Mouse (Mus musculus): ENCODE results near the gene Cldn20. TPM values are rescaled to one million over a fixed set of nuclear protein-coding genes. Genes with fewer than 3 reads are reported as not detected.

The Cldn20 gene
- polyA plus RNA-seq, 1 experiment from 2014 or later: not detected

DNA sequence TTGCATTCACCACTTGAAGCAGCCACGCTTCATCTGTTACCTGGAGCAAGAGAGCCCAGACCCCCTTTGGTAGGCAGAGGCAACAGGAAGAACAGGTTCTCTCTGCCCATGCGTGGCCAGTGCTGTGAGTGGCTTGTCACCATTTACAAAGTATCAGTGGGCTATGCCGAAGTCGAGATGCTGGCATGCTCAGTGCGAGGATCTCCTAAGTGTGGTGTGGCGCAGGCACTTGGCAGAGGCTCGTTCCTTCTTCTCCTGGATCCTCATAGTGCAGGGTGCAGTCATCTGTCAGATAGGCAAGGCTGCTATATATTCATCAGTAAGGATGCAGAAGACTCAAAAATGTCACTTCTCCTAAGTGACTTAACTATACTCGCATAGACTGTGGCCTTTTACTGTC, 32.9 kb upstream of the Cldn20 start:
- no peak overlapping the region for H3K4me2 ChIP-seq (replicated peaks)
- H3K27ac ChIP-seq (replicated peaks): no peak overlapping the region
- H3K27me3 ChIP-seq: no peaks in the 10 kb centered on the region
- no peak for ATAC-seq (ENCODE audit: low FRiP score, low read depth)
- H3K9me3 ChIP-seq: no peaks in the 10 kb centered on the region
- H3K4me3 ChIP-seq: no peak overlapping the region
- WGBS: 96% methylated on average over 8 of the region's 8 CpGs
- H3K9ac ChIP-seq (replicated peaks): no peak overlapping the region
- no peaks in the 10 kb centered on the region for H3K4me1 ChIP-seq
- no peaks in the 10 kb centered on the region for H3K36me3 ChIP-seq

- Histone ChIP-seq H3K27me3 (no peaks in the 10 kb centered on the region), H3K9me3 (no peaks in the 10 kb centered on the region), H3K9ac (replicated peaks) (no peak overlapping the region), H3K4me2 (replicated peaks) (no peak overlapping the region), H3K36me3 (no peaks in the 10 kb centered on the region), H3K27ac (replicated peaks) (no peak overlapping the region), H3K4me1 (no peaks in the 10 kb centered on the region), H3K4me3 (no peak overlapping the region)
- ATAC-seq (ENCODE audit: low FRiP score, low read depth): no peak
- 94% methylated on average over 6 of the region's 6 CpGs for WGBS
Observed at GRCm38 (mm10) chr17:3500076-3500475, 32.3 kb upstream of the Cldn20 start.

DNA sequence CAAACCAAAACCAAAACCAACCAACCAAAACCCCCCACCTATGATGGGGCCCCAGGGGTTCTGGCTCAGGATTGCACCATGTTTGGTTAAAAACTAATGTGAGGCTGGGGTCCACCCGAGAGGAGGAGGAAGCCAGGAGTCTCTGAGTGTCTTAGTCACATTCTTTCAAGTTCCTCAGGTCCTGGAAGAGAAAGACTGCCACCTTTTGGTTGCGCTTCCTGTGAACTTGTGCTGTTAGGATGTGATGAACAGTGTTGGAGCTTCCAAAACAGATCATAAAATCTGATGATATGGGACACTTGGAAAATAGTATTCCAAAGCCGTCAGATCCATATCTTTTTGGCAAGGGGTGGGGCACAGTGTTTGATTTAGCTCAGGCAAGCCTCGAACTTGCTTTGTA, 31.4 kb upstream of the Cldn20 start:
- H3K27me3 ChIP-seq: no peaks in the 10 kb centered on the region
- no peaks in the 10 kb centered on the region for H3K36me3 ChIP-seq
- no peak for ATAC-seq (ENCODE audit: low FRiP score, low read depth)
- no peak overlapping the region for H3K4me2 ChIP-seq (replicated peaks)
- H3K27ac ChIP-seq (replicated peaks): no peak overlapping the region
- WGBS: 82% methylated on average over 4 of the region's 4 CpGs
- no peak overlapping the region for H3K9ac ChIP-seq (replicated peaks)
- no peaks in the 10 kb centered on the region for H3K4me1 ChIP-seq
- no peak overlapping the region for H3K4me3 ChIP-seq
- no peaks in the 10 kb centered on the region for H3K9me3 ChIP-seq

DNA sequence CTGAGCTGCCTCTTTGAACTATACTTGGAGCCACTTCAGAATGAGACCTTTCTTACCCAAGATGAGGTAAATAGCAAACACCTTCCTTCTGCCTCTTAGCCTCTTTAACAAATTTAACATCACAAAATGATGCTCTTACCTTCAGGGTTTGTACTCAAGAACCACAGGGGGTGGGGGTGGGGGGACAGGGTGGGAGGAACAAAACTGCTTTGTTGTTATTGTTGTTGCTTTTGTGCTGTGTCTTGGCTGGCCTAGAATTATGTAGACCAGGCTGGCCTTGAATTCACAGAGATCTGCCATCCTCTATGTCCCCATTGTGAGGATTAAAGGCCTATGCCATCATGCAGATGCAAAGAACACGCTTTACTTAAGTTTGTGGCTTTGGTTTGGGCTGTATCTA, 26.6 kb upstream of the Cldn20 start:
- Histone ChIP-seq H3K36me3 (no peaks in the 10 kb centered on the region), H3K4me2 (replicated peaks) (no peak overlapping the region), H3K9me3 (no peaks in the 10 kb centered on the region), H3K27ac (replicated peaks) (no peak overlapping the region), H3K4me3 (no peak overlapping the region), H3K9ac (replicated peaks) (no peak overlapping the region), H3K4me1 (no peaks in the 10 kb centered on the region), H3K27me3 (no peaks in the 10 kb centered on the region)
- ATAC-seq (ENCODE audit: low FRiP score, low read depth): no peak
- 61% methylated on average over 1 of the region's 1 CpGs for WGBS

DNA sequence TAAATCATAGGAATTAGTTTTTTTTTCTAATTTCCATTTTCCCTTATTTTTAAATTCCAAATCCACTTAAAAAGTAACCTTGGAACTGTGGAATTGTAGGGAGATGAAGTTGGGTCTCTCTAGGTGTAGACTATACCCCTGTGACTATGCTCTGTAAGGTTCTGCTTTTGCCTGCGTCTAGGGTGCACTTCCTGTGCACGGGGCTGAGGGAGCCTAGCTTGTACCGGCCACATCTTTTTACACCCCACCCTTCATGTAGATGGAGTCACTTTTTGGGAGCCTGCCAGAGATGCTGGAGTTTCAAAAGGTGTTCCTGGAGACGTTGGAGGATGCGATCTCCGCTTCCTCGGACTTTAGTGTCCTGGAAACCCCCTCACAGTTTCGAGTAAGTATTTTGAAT, 25.8 kb upstream of the Cldn20 start:
- H3K4me2 ChIP-seq (replicated peaks): no peak overlapping the region
- H3K27ac ChIP-seq (replicated peaks): no peak overlapping the region
- H3K27me3 ChIP-seq: no peaks in the 10 kb centered on the region
- H3K9me3 ChIP-seq: no peaks in the 10 kb centered on the region
- 90% methylated on average over 8 of the region's 8 CpGs for whole genome bisulfite sequencing
- no peak overlapping the region for H3K4me3 ChIP-seq
- H3K36me3 ChIP-seq: no peaks in the 10 kb centered on the region
- ATAC-seq (ENCODE audit: low FRiP score, low read depth): no peak
- no peak overlapping the region for H3K9ac ChIP-seq (replicated peaks)
- no peaks in the 10 kb centered on the region for H3K4me1 ChIP-seq

GRCm38 (mm10) chr17:3509841-3510240, 22.5 kb upstream of the Cldn20 start:
- Histone ChIP-seq H3K4me3 (no peak overlapping the region), H3K9me3 (no peaks in the 10 kb centered on the region), H3K27me3 (no peaks in the 10 kb centered on the region), H3K4me2 (replicated peaks) (no peak overlapping the region), H3K4me1 (no peaks in the 10 kb centered on the region), H3K9ac (replicated peaks) (no peak overlapping the region), H3K36me3 (no peaks in the 10 kb centered on the region), H3K27ac (replicated peaks) (no peak overlapping the region)
- ATAC-seq (ENCODE audit: low FRiP score, low read depth): peak; percentile 79
- 13% methylated on average over 1 of the region's 1 CpGs for WGBS

DNA sequence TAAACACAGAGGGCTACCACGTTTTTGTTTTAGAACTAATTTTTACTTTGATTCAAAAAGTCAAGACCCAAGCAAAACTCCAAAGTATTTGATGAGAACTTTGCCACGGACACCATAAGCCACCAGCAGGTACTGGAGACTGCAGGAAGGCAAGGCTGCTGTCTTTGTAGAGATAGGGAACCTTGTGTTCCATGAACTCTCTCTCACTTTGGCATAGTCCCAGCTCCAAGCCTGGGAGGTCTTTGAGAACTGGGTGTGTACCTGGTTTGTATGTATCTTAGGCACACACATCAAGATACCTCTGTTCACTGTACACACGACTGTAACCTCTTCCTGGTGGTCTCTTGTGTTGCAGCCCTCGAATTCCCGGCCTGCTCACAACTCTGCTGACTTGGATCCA, 18.0 kb upstream of the Cldn20 start:
- ATAC-seq (ENCODE audit: low FRiP score, low read depth): no peak
- 0 out of 2 replicates have a peak, but pooled peaks cover 5% of the 10 kb centered on the region for H3K36me3 ChIP-seq
- no peaks in the 10 kb centered on the region for H3K27me3 ChIP-seq
- H3K9ac ChIP-seq (replicated peaks): no peak overlapping the region
- H3K4me2 ChIP-seq (replicated peaks): no peak overlapping the region
- no peak overlapping the region for H3K4me3 ChIP-seq
- 92% methylated on average over 5 of the region's 5 CpGs for WGBS
- H3K27ac ChIP-seq (replicated peaks): no peak overlapping the region
- H3K9me3 ChIP-seq: no peaks in the 10 kb centered on the region
- H3K4me1 ChIP-seq: no peaks in the 10 kb centered on the region

- 91% methylated on average over 8 of the region's 8 CpGs for WGBS
- no peak for ATAC-seq (ENCODE audit: low FRiP score, low read depth)
- no peak overlapping the region for H3K27ac ChIP-seq (replicated peaks)
- no peaks in the 10 kb centered on the region for H3K4me1 ChIP-seq
- no peak overlapping the region for H3K4me2 ChIP-seq (replicated peaks)
- no peaks in the 10 kb centered on the region for H3K9me3 ChIP-seq
- no peak overlapping the region for H3K9ac ChIP-seq (replicated peaks)
- H3K36me3 ChIP-seq: 0 out of 2 replicates have a peak, but pooled peaks cover 5% of the 10 kb centered on the region
- no peaks in the 10 kb centered on the region for H3K27me3 ChIP-seq
- H3K4me3 ChIP-seq: no peak overlapping the region
Observed at GRCm38 (mm10) chr17:3515851-3516250, 16.5 kb upstream of the Cldn20 start.

DNA sequence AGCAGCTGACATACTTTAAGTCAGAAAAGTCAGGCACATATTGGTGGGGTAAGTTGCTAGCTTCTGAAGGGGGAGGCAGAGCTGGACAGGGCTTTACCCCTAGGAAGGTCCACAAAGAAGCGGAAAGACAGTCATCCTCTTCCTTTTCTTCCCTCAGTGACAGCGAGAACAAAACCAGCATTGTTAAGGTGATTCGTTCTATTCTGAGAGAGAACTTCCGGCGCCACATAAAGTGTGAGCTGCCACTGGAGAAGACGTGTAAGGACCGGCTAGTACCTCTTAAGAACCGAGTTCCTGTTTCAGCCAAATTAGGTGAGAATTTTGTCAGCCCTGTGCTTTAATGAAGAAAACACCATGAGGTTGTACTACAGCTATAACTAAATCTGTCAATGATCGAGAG, 15.9 kb upstream of the Cldn20 start:
- H3K36me3 ChIP-seq: 0 out of 2 replicates have a peak, but pooled peaks cover 5% of the 10 kb centered on the region
- ATAC-seq (ENCODE audit: low FRiP score, low read depth): no peak
- no peak overlapping the region for H3K9ac ChIP-seq (replicated peaks)
- H3K27me3 ChIP-seq: no peaks in the 10 kb centered on the region
- H3K9me3 ChIP-seq: no peaks in the 10 kb centered on the region
- 36% methylated on average over 9 of the region's 9 CpGs for WGBS
- no peak overlapping the region for H3K4me3 ChIP-seq
- H3K27ac ChIP-seq (replicated peaks): no peak overlapping the region
- no peak overlapping the region for H3K4me2 ChIP-seq (replicated peaks)
- no peaks in the 10 kb centered on the region for H3K4me1 ChIP-seq

GRCm38 (mm10) chr17:3520344-3520743, 12.0 kb upstream of the Cldn20 start:
- 93% methylated on average over 5 of the region's 5 CpGs for WGBS
- no peaks in the 10 kb centered on the region for H3K4me1 ChIP-seq
- ATAC-seq (ENCODE audit: low FRiP score, low read depth): no peak

DNA sequence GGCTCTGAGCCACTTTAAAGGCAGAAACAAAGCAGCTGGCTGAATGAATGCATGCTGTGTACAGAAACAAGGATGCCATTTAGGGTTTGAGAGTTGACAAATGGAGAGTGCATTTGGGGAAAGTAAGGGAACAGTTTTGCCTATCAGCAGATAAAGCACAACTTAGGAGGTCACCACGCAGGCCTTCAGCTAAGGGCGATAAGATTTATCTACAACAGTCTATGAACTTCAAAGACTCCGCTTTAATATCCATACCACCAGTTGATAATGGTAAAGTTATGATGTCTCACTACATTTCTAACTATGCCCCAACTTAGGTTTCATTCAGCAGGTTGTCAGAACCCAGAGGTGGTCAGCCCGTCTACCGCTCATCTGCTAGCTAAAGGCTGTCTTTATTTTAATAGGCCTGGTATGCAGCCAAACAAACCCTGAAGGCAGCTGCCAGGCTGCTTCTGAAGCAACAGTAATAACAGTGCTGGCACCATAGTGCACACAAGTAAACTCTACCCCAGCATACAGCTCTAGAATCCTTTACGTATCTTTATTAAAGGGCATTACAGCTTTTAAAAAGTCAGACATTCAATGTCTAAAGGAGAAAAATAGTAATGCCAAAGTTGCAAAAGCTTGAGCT, 4.4 kb upstream of the Cldn20 start:
- ATAC-seq (ENCODE audit: low FRiP score, low read depth): no peak
- WGBS: 90% methylated on average over 6 of the region's 6 CpGs
- Histone ChIP-seq H3K27ac (replicated peaks) (no peak overlapping the region), H3K9ac (replicated peaks) (no peak overlapping the region), H3K4me1 (no peaks in the 10 kb centered on the region), H3K9me3 (no peaks in the 10 kb centered on the region), H3K36me3 (no peaks in the 10 kb centered on the region), H3K4me2 (replicated peaks) (no peak overlapping the region), H3K27me3 (no peaks in the 10 kb centered on the region), H3K4me3 (no peak overlapping the region)

More at GRCm38 (mm10) chr17:3520344-3520743, 12.0 kb upstream of the Cldn20 start:
- H3K4me3 ChIP-seq: no peak overlapping the region
- no peak overlapping the region for H3K9ac ChIP-seq (replicated peaks)
- 0 out of 2 replicates have a peak, but pooled peaks cover 5% of the 10 kb centered on the region for H3K36me3 ChIP-seq
- no peaks in the 10 kb centered on the region for H3K9me3 ChIP-seq
- no peaks in the 10 kb centered on the region for H3K27me3 ChIP-seq
- H3K4me2 ChIP-seq (replicated peaks): no peak overlapping the region
- H3K27ac ChIP-seq (replicated peaks): no peak overlapping the region

DNA sequence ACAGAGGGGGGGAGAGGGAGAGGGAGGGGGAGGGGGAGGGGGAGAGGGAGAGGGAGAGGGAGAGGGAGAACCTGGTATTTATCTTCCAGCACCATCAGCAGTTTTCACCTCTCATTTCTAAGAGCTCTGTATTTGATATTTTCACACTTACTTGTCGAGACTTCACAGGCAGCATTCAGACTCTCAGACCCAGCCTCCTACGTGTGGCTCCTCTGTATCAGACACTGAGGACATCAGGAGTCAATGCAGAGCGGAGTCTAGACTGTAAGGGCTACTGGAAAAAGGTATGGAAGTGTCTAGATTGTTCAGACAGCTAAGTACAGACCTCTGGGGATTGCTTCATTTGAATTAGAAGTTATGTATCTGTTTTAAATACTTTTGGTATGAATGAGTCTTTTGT, 2.8 kb upstream of the Cldn20 start:
- no peaks in the 10 kb centered on the region for H3K4me1 ChIP-seq
- H3K9me3 ChIP-seq: no peaks in the 10 kb centered on the region
- no peaks in the 10 kb centered on the region for H3K27me3 ChIP-seq
- 75% methylated on average over 3 of the region's 3 CpGs for whole genome bisulfite sequencing
- H3K9ac ChIP-seq (replicated peaks): no peak overlapping the region
- no peak overlapping the region for H3K4me3 ChIP-seq
- no peak overlapping the region for H3K27ac ChIP-seq (replicated peaks)
- no peak for ATAC-seq (ENCODE audit: low FRiP score, low read depth)
- no peak overlapping the region for H3K4me2 ChIP-seq (replicated peaks)
- no peaks in the 10 kb centered on the region for H3K36me3 ChIP-seq

- no peaks in the 10 kb centered on the region for H3K36me3 ChIP-seq
- no peak overlapping the region for H3K4me2 ChIP-seq (replicated peaks)
- H3K4me1 ChIP-seq: no peaks in the 10 kb centered on the region
- ATAC-seq (ENCODE audit: low FRiP score, low read depth): no peak
- WGBS: 58% methylated on average over 7 of the region's 7 CpGs
- no peak overlapping the region for H3K27ac ChIP-seq (replicated peaks)
- H3K27me3 ChIP-seq: no peaks in the 10 kb centered on the region
- H3K9ac ChIP-seq (replicated peaks): no peak overlapping the region
- H3K9me3 ChIP-seq: no peaks in the 10 kb centered on the region
- no peak overlapping the region for H3K4me3 ChIP-seq
Observed at GRCm38 (mm10) chr17:3530549-3530948, 1.8 kb upstream of the Cldn20 start.
